Mouse (Mus musculus): ENCODE measurements around the gene Clca3a2.
A peak's percentile ranks its signal among the peaks of the same experiment; 100 is the strongest.
"Not testable (repeated sequence)": the region's sequence is repeated elsewhere in the genome, so short reads cannot be mapped to it uniquely, and the experiment has no call there.

Gene Clca3a2

DNA sequence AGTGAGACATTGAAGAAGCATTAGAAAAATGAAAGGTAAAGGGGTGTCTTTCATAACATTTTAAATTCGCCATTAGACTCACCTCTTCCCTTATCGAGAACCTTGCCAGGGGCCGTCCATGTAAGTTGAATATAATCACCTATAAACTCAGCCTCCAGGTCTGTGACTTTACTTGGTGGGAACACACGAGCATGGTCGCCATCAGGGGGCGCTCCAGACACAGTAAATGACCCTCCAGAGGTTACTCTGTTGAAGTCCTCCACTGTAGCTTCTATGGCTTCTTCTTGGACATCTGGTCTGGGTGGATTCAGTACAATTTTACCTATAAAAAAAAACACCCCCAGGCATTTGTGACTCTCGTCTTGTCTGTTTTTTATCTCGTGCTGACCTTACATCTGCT is 17.4 kb downstream of the Clca3a2 start:
- no peaks in the 10 kb centered on the region for H3K4me1 ChIP-seq (replicated peaks; ENCODE audit: low read depth, low read length)
- TF ChIP-seq CTCF (conservative IDR thresholded peaks at IDR 0.05; ENCODE audit: low read length) (peak; percentile 33), NANOG (IDR thresholded peaks at IDR 0.05; ENCODE audit: borderline replicate concordance, low read length) (no peak)
- no peaks in the 10 kb centered on the region for H3K36me3 ChIP-seq (ENCODE audit: insufficient read depth, low read length)
- H3K4me3 ChIP-seq (replicated peaks; ENCODE audit: low read length) = no peak overlapping the region
- H3K9me3 ChIP-seq (ENCODE audit: low read length) = no peaks in the 10 kb centered on the region
- H3K27me3 ChIP-seq (ENCODE audit: insufficient read depth, low read length) = no peaks in the 10 kb centered on the region

GRCm38 (mm10) chr3:144785181-144786148 is 33.8 kb downstream of the Clca3a2 start:
- H3K9me3 ChIP-seq (ENCODE audit: low read length) = no peaks in the 10 kb centered on the region
- H3K27me3 ChIP-seq (ENCODE audit: insufficient read depth, low read length) = no peaks in the 10 kb centered on the region
- no peak for TF ChIP-seq POU5F1 (IDR thresholded peaks at IDR 0.05; ENCODE audit: borderline replicate concordance, low read length)
- no peak for TF ChIP-seq CTCF (conservative IDR thresholded peaks at IDR 0.05; ENCODE audit: low read length)
- TF ChIP-seq NANOG (IDR thresholded peaks at IDR 0.05; ENCODE audit: borderline replicate concordance, low read length) = no peak
- no peaks in the 10 kb centered on the region for H3K36me3 ChIP-seq (ENCODE audit: insufficient read depth, low read length)
- H3K4me1 ChIP-seq (replicated peaks; ENCODE audit: low read depth, low read length) = no peaks in the 10 kb centered on the region
- no peak overlapping the region for H3K4me3 ChIP-seq (replicated peaks; ENCODE audit: low read length)

DNA sequence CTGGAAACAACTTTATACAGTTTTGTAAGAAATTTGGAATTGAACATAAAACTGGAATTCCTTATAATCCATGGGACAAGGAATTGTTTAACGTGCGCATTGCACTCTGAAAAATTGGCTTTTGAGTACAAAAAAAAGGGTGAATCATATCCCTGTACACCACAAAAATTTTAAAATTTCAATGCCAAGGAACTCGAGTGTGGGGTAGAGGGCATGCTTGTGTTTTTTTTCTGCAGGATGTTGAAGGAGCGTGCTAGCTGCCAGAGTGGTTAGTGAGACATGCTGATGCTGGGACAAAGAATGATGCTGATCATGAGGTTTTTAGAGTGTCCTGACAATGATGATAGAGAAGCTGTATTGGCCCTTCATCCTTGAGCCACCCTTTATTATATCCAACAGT is 54.1 kb downstream of the Clca3a2 start:
- Histone ChIP-seq H3K4me1 (replicated peaks; ENCODE audit: low read depth, low read length) (no peaks in the 10 kb centered on the region), H3K36me3 (ENCODE audit: insufficient read depth, low read length) (no peaks in the 10 kb centered on the region), H3K27me3 (ENCODE audit: insufficient read depth, low read length) (no peaks in the 10 kb centered on the region), H3K4me3 (replicated peaks; ENCODE audit: low read length) (no peak overlapping the region), H3K9me3 (ENCODE audit: low read length) (peaks cover 56% of the 10 kb centered on the region)
- TF ChIP-seq CTCF (conservative IDR thresholded peaks at IDR 0.05; ENCODE audit: low read length) = no peak
- TF ChIP-seq NANOG (IDR thresholded peaks at IDR 0.05; ENCODE audit: borderline replicate concordance, low read length) = no peak
- no peak for TF ChIP-seq POU5F1 (IDR thresholded peaks at IDR 0.05; ENCODE audit: borderline replicate concordance, low read length)

GRCm38 (mm10) chr3:144761454-144761853 is 57.8 kb downstream of the Clca3a2 start:
- H3K4me1 ChIP-seq (replicated peaks; ENCODE audit: low read depth, low read length) = no peaks in the 10 kb centered on the region
- peaks cover 42% of the 10 kb centered on the region for H3K9me3 ChIP-seq (ENCODE audit: low read length)
- H3K4me3 ChIP-seq (replicated peaks; ENCODE audit: low read length) = no peak overlapping the region
- H3K36me3 ChIP-seq (ENCODE audit: insufficient read depth, low read length) = no peaks in the 10 kb centered on the region
- no peaks in the 10 kb centered on the region for H3K27me3 ChIP-seq (ENCODE audit: insufficient read depth, low read length)
- TF ChIP-seq NANOG (IDR thresholded peaks at IDR 0.05; ENCODE audit: borderline replicate concordance, low read length) (no peak), POU5F1 (IDR thresholded peaks at IDR 0.05; ENCODE audit: borderline replicate concordance, low read length) (no peak), CTCF (conservative IDR thresholded peaks at IDR 0.05; ENCODE audit: low read length) (no peak)

DNA sequence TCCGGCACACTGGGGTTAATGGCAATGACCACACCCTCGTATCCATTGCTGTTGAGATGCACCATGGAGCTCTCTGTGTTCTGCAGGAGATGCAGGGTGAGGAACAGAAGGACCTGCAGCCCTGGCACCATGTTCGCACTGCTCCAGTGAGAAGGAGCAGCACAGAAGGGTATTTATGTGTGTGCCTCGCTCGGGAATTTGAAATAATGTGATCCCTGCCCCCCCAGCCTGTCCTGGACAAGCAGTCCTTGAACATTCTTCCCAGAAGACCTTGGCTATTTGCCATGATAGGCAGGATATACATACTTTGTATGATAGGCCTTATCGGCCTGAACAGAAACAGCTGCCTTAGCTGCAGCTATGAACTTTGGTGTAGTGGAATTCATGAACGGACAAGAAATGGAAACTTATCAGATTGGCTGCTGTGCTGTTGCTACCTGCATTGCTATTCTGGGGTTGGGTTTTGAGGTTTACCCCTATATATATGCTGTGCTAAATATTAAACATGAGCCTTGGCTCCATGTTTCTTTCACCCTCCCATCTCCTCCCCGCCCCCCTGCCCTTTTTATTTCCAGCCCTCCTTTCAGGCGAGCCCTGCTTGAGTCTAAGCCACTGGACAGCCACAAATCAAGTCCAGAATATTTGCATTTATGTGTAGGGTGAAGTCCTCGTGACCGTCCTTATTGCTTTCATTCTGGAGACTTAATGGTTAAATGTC is 58.5 kb downstream of the Clca3a2 start, which contains the start of gene Clca3a1:
Gene Clca3a1 (minus strand): TSS at position 386 of the 718 bp plus-strand sequence.
- no peaks in the 10 kb centered on the region for H3K36me3 ChIP-seq (ENCODE audit: insufficient read depth, low read length)
- no peaks in the 10 kb centered on the region for H3K27me3 ChIP-seq (ENCODE audit: insufficient read depth, low read length)
- H3K4me1 ChIP-seq (replicated peaks; ENCODE audit: low read depth, low read length) = no peaks in the 10 kb centered on the region
- TF ChIP-seq CTCF (conservative IDR thresholded peaks at IDR 0.05; ENCODE audit: low read length) (no peak), NANOG (IDR thresholded peaks at IDR 0.05; ENCODE audit: borderline replicate concordance, low read length) (no peak), POU5F1 (IDR thresholded peaks at IDR 0.05; ENCODE audit: borderline replicate concordance, low read length) (no peak)
- no peak within 1 kb of the TSS for H3K4me3 ChIP-seq (replicated peaks; ENCODE audit: low read length)
- H3K9me3 ChIP-seq (ENCODE audit: low read length) = peaks cover 36% of the 10 kb centered on the region

- Histone ChIP-seq H3K9me3 (ENCODE audit: low read length) (peaks cover 29% of the 10 kb centered on the region), H3K4me1 (replicated peaks; ENCODE audit: low read depth, low read length) (no peaks in the 10 kb centered on the region), H3K4me3 (replicated peaks; ENCODE audit: low read length) (no peak overlapping the region), H3K36me3 (ENCODE audit: insufficient read depth, low read length) (no peaks in the 10 kb centered on the region), H3K27me3 (ENCODE audit: insufficient read depth, low read length) (no peaks in the 10 kb centered on the region)
- TF ChIP-seq NANOG (IDR thresholded peaks at IDR 0.05; ENCODE audit: borderline replicate concordance, low read length) (no peak), POU5F1 (IDR thresholded peaks at IDR 0.05; ENCODE audit: borderline replicate concordance, low read length) (no peak), CTCF (conservative IDR thresholded peaks at IDR 0.05; ENCODE audit: low read length) (no peak)
Measured at GRCm38 (mm10) chr3:144759719-144760118, 59.6 kb downstream of the Clca3a2 start.

DNA sequence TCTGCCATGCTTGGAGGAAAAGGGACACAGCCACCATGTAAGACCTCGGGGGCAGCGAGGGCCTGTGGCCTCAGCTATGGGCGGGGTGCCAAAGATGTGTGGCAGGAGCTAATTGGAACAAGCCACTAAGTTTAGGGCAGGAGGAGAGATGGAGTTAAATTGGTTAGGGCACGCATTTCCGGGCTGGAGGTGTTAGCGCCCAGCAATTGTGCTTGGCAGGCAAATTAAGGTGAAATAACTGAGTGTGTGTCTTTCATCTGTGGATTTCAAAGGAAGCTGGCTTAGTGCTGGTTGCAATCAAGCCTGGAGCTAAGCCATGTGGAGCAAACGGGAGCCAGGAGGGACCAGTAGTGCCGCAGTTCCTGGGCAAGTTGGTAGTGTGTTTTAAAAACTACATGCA is 63.2 kb downstream of the Clca3a2 start:
- not testable (repeated sequence) for H3K36me3 ChIP-seq (ENCODE audit: insufficient read depth, low read length); H3K27me3 ChIP-seq (ENCODE audit: insufficient read depth, low read length); H3K4me3 ChIP-seq (replicated peaks; ENCODE audit: low read length); H3K4me1 ChIP-seq (replicated peaks; ENCODE audit: low read depth, low read length)
- H3K9me3 ChIP-seq (ENCODE audit: low read length) = peaks cover 12% of the 10 kb centered on the region

DNA sequence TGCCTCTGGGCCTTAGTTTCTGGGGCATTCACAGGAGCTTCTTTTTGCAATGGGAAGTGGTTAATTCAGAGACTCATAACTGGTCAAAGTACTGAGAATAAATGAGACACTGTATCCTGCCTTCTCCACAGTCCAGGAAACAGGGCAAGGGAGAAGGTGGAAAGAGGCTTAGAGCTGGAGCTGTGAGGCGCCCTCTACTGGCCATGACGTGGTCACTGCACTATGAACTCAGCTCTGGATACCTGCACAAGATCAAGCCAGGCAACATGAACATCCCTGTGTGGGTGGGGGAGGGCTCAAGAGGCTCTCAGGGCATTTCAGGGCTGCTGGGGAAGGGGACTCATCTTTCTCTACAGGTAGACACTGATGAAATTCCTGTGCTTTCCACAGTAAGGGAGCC is 66.2 kb downstream of the Clca3a2 start:
- no peaks in the 10 kb centered on the region for H3K4me1 ChIP-seq (replicated peaks; ENCODE audit: low read depth, low read length)
- H3K36me3 ChIP-seq (ENCODE audit: insufficient read depth, low read length) = no peaks in the 10 kb centered on the region
- no peak overlapping the region for H3K4me3 ChIP-seq (replicated peaks; ENCODE audit: low read length)
- no peaks in the 10 kb centered on the region for H3K27me3 ChIP-seq (ENCODE audit: insufficient read depth, low read length)
- peaks cover 8% of the 10 kb centered on the region for H3K9me3 ChIP-seq (ENCODE audit: low read length)
- no peak for TF ChIP-seq POU5F1 (IDR thresholded peaks at IDR 0.05; ENCODE audit: borderline replicate concordance, low read length)
- peak; percentile 60 for TF ChIP-seq CTCF (conservative IDR thresholded peaks at IDR 0.05; ENCODE audit: low read length)
- TF ChIP-seq NANOG (IDR thresholded peaks at IDR 0.05; ENCODE audit: borderline replicate concordance, low read length) = no peak

DNA sequence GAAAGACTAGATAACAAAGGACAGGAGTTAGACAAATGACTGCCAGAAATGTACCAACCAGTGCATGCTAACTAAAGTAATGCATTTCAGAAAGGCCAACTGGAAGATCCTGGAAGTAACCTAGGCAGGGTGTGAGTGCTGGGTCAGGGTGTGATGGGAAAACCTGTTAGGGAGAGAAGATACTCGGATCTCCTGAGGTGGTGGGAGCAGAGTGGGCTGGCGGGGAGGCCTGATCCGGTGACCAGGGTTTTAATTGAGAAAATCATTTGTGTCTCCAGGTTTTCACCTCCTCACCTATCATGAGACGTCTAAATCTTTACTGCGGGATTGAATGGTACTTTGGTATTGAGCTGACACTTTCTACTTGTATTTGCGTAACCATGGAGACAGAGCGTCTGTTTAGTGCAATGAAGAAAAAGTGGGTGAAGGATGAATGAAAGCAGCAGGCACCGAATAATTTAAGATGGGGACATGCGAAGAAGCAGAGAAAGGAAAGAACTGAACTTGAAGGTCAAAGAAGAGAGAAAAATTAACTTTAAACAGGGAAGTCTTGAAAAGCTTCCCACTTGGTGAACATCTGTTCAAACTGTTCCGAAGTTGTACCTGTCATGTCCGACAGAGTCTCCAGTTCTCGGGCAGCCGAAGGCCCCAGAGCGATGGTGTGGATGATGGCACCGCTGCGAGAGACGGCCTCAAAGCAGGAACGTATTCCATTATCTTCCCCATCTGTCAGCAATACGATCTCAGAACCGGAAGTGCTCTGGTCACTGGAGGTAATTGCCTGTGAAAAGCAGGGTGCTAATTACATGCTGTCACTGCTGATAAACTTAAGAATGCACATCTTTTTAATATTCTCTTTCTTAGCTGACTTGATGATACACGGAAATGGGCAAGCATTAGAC is 70.0 kb downstream of the Clca3a2 start:
- peaks cover 11% of the 10 kb centered on the region for H3K9me3 ChIP-seq (ENCODE audit: low read length)
- not testable (repeated sequence) for H3K4me3 ChIP-seq (replicated peaks; ENCODE audit: low read length); H3K4me1 ChIP-seq (replicated peaks; ENCODE audit: low read depth, low read length); H3K27me3 ChIP-seq (ENCODE audit: insufficient read depth, low read length); H3K36me3 ChIP-seq (ENCODE audit: insufficient read depth, low read length)

- not testable (repeated sequence) for H3K9me3 ChIP-seq (ENCODE audit: low read length); H3K27me3 ChIP-seq (ENCODE audit: insufficient read depth, low read length); H3K4me1 ChIP-seq (replicated peaks; ENCODE audit: low read depth, low read length); H3K4me3 ChIP-seq (replicated peaks; ENCODE audit: low read length); H3K36me3 ChIP-seq (ENCODE audit: insufficient read depth, low read length)
Measured at GRCm38 (mm10) chr3:144747706-144748105, 71.6 kb downstream of the Clca3a2 start.

Measured in E14TG2a.4 (cell line).